Mouse (Mus musculus): ENCODE data around the gene Chl1. TPM values are rescaled to one million over a fixed set of nuclear protein-coding genes. Genes with fewer than 3 reads are reported as not detected.

Gene Chl1
- total RNA-seq, 4 experiments from 2014 or later, result 131 to 177 (median 152) TPM

DNA sequence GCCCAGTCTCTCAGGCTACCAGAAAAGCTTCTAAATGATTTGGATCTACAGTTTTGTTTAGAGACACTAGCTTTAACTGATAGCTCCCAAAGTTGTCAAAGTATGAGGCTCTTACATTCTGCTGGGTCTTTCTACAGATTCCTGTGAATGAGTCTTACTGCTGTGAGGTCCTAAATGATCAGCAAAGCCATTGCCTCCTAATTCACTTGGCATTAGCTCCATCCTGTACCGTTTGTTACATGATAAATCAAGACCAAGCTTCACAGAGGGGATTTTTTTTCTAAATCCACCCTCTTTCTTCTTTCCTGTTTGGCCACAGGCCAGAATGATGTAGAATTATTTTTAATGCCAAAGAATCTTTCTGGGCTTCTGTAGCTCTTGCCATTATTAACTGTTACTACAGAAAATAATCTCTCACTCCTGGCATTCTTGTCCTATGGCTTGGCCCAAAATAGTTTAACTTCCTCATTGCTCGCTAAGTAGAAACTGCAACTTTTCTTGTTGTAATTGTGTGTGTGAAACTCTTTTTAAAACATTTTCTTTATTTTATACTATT, 280.8 kb downstream of the Chl1 start:
- DNase-seq (ENCODE audit: low spot score in 2 of 2), result no peak

- DNase-seq (ENCODE audit: low spot score in 2 of 2), result no peak
Observed at GRCm38 (mm10) chr6:103795241-103795640, 284.9 kb downstream of the Chl1 start.
